Comparison of ENCODE assay signal across 9 mouse cellular contexts in the genomic region with DNA sequence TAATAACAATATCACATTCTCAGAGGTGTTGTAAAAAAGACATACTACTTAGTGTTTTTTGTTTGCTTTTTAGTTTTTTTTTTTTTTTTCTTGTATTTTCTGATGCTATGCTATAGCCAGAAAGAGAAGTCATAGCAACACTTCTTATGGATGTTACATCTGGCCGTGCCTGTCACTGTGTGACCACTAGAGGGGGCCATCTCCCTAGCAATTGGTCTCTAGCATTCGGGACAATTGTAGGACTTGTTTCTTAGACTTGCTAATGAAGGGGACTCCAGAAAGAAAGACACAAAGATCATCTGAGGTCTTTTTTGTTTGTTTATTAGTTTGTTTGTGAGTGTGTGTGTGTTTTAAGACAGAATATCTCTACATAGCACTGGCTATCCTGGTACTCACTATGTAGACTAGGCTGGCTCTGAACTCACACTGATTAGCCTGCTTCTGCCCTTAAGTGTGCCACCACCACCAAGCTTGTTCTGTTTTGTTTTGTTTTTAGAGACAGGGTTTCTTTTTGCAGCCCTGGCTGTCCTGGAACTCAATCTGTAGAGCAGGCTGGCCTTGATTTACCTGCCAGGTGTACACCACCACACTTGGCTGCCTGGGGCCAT. TPM values are rescaled to one million over a fixed set of nuclear protein-coding genes. Genes with fewer than 3 reads are reported as not detected.
A peak's percentile ranks its signal among the peaks of the same experiment; 100 is the strongest.
DNase-seq lines count a peak whose midpoint lies in the region; ATAC-seq and TF ChIP-seq lines count a peak whose summit lies in the region.
"Had no signal": no experiment of that assay in that cellular context is flagged by ENCODE, and none has a peak within 500 bp of the region (broad histone marks: within the 10 kb centered on the region; RNA-seq: fewer than 3 reads in every experiment).

No protein-coding gene starts in this region.

- H3K9me3 ChIP-seq in ES-Bruce4 (replicated peaks; ENCODE audit: control insufficient read depth, insufficient read depth, low read length, poor library complexity, severe bottlenecking), result peaks cover 7% of the 10 kb centered on the region
- H3K9me3 ChIP-seq: limb, embryonic 12.5 days had no signal

- 7% methylated on average over 2 of the region's 2 CpGs for WGBS in cerebellum, adult 2 months

- peaks cover 20% of the 10 kb centered on the region for H3K36me3 ChIP-seq in ES-Bruce4 (ENCODE audit: control insufficient read depth, insufficient read depth, low read length, poor library complexity, severe bottlenecking)

- no peak for TF ChIP-seq POLR2A in ES-Bruce4 (IDR thresholded peaks at IDR 0.05; ENCODE audit: insufficient read depth, low read length)
- no peak for TF ChIP-seq POLR2A in cerebellum, adult 2 months (IDR thresholded peaks at IDR 0.05; ENCODE audit: borderline replicate concordance, insufficient read depth, low read length)

- no peak overlapping the region for H3K27ac ChIP-seq in ES-Bruce4 (ENCODE audit: insufficient read depth, low read length)
- no peak overlapping the region for H3K27ac ChIP-seq in cerebellum, adult 2 months (ENCODE audit: insufficient read depth, low read length)
- H3K27ac ChIP-seq: limb, embryonic 12.5 days had no signal

- no peak overlapping the region for H3K9ac ChIP-seq in ES-Bruce4 (ENCODE audit: low read depth, poor library complexity, severe bottlenecking)
- H3K9ac ChIP-seq: limb, embryonic 12.5 days had no signal

- DNase-seq in cerebellum, adult 11-12 months, result no peak
- peak; percentile 30 to 39 for DNase-seq in cerebellum, adult 2 months
- DNase-seq in frontal cortex, postnatal 14 days (ENCODE audit: low spot score in 2 of 2), result peak; percentile 35 to 72
- DNase-seq in layer of hippocampus, adult 9-10 months (ENCODE audit: low spot score), result peak; percentile 45
- DNase-seq in lung, postnatal 25 days (ENCODE audit: low spot score), result peak; percentile 57
- DNase-seq in right cerebral cortex, postnatal 14 days, result peak; percentile 79

- TF ChIP-seq EP300 in ES-Bruce4 (IDR thresholded peaks at IDR 0.05; ENCODE audit: insufficient read depth, low read depth, low read length), result 0 out of 2 replicates have a peak, but pooled peaks have one; percentile 30

- no peak overlapping the region for H3K4me3 ChIP-seq in ES-Bruce4 (ENCODE audit: low read depth, low read length)
- no peak overlapping the region for H3K4me3 ChIP-seq in cerebellum, adult 2 months (replicated peaks; ENCODE audit: insufficient read depth, low read depth, low read length)
- H3K4me3 ChIP-seq: limb, embryonic 12.5 days had no signal

- H3K27me3 ChIP-seq in ES-Bruce4 (ENCODE audit: control insufficient read depth, insufficient read depth, low read length, poor library complexity, severe bottlenecking), result no peaks in the 10 kb centered on the region
- no peaks in the 10 kb centered on the region for H3K27me3 ChIP-seq in cerebellum, adult 2 months (ENCODE audit: control insufficient read depth, insufficient read depth, low read length)
- H3K27me3 ChIP-seq: limb, embryonic 12.5 days had no signal

- 0 out of 2 replicates have a peak, but pooled peaks have one; percentile 52 for ATAC-seq in cerebellum, adult (ENCODE audit: insufficient number of reproducible peaks, low FRiP score, low TSS enrichment)

- peak; percentile 76 for TF ChIP-seq CTCF in ES-Bruce4 (IDR thresholded peaks at IDR 0.05; ENCODE audit: low read depth, low read length)
- TF ChIP-seq CTCF in cerebellum, adult 2 months (IDR thresholded peaks at IDR 0.05; ENCODE audit: borderline replicate concordance, insufficient read depth, low read depth, low read length), result peak; percentile 68

- H3K4me1 ChIP-seq in ES-Bruce4 (ENCODE audit: control insufficient read depth, insufficient read depth, low read length), result no peaks in the 10 kb centered on the region
- H3K4me1 ChIP-seq in cerebellum, adult 2 months (ENCODE audit: control insufficient read depth, insufficient read depth, low read length), result no peaks in the 10 kb centered on the region
- H3K4me1 ChIP-seq: limb, embryonic 12.5 days had no signal

RNA-seq across cellular contexts. Expression of a gene that starts 18.3 kb away (rescaled TPM):
- polyA plus RNA-seq in ES-Bruce4 (2011; ENCODE audit: insufficient read depth, insufficient read length, low read depth, missing spikeins), result 63.8 and 66.1 TPM in 2 replicates
- 174 and 176 TPM in 2 replicates for polyA plus RNA-seq in cerebellum, adult 2 months (2012; rRNA removed)

RNA-seq across cellular contexts. Expression of a gene that starts 29.1 kb away (rescaled TPM):
- not detected in 2 replicates for polyA plus RNA-seq in ES-Bruce4 (2011; ENCODE audit: insufficient read depth, insufficient read length, low read depth, missing spikeins)
- 0.13 and 0.16 TPM in 2 replicates for polyA plus RNA-seq in cerebellum, adult 2 months (2012; rRNA removed)

RNA-seq across cellular contexts. Expression of a gene that starts 36.6 kb away (rescaled TPM):
- polyA plus RNA-seq in ES-Bruce4 (2011; ENCODE audit: insufficient read depth, insufficient read length, low read depth, missing spikeins), result 0.15 TPM in 1 of 2 replicates, not detected in the other
- polyA plus RNA-seq in cerebellum, adult 2 months (2012; rRNA removed), result 0.38 and 0.44 TPM in 2 replicates

RNA-seq across cellular contexts. Expression of a gene that starts 59.8 kb away (rescaled TPM):
- not detected in 2 replicates for polyA plus RNA-seq in ES-Bruce4 (2011; ENCODE audit: insufficient read depth, insufficient read length, low read depth, missing spikeins)
- polyA plus RNA-seq in cerebellum, adult 2 months (2012; rRNA removed), result 0.11 and 0.21 TPM in 2 replicates
